Mouse (Mus musculus): ENCODE measurements around the gene Stx1b.

DNA sequence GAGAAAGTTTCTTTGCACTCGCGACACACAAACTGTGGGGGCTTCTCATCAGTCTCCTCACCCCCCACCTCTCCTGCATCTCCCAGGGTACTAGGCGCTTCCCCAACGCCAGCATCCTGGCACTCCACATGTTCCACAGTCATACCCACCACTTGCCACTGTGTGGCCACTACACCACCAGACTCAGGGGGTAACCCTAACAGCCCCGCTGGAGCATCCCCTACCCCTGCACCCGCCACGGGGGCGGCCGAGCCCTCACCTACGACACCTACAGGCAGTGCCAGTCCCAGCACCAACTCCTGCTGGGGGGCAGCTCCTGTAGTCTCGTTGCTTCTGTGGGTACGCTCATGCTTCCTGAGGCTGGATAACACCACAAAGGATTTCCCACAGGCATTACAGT, 42.1 kb upstream of the Stx1b start:
- TF ChIP-seq POLR2A (IDR thresholded peaks at IDR 0.05; ENCODE audit: extremely low read depth, insufficient read depth, low read length) (no peak), CTCF (IDR thresholded peaks at IDR 0.05; ENCODE audit: low read depth, low read length) (no peak)

Data from liver, adult 2 months (tissue).